Mouse (Mus musculus) bone marrow macrophage, adult 2 months (primary cell): ENCODE measurements around the gene Itsn2.

Source experiments
- CTCF ChIP-seq: IDR thresholded peaks from 2 replicates; pipeline ENCODE4 v1.5.1; 2012; ENCODE audit warnings: low read depth, mild to moderate bottlenecking, low read length, moderate library complexity
- POLR2A ChIP-seq: IDR thresholded peaks from 2 replicates; pipeline ENCODE4 v1.6.1; 2012; ENCODE audit warnings: mild to moderate bottlenecking, low read depth, low read length, borderline replicate concordance

- no peak for TF ChIP-seq CTCF
- no peak for TF ChIP-seq POLR2A
Observed at GRCm38 (mm10) chr12:4757060-4757459, 164.6 kb downstream of the Itsn2 start.
